Mouse (Mus musculus) cerebellum, adult 2 months (tissue): ENCODE measurements at regions not wholly inside any gene's neighbourhood (a gene's known extent, or its start where the extent isn't known, plus 50 kb on each side); places are given as distances from the start of the nearest gene placed in this dataset.

Source experiments
- CTCF ChIP-seq: fragments of 200-500 bp; IDR thresholded peaks from 2 replicates; pipeline ENCODE4 v1.5.1; 2011; ENCODE audit warnings: low read depth, mild to moderate bottlenecking, control low read depth, low read length, moderate library complexity, borderline replicate concordance; ENCODE audit not compliant: insufficient read depth
- POLR2A ChIP-seq: fragments of 200-500 bp; IDR thresholded peaks from 2 replicates; pipeline ENCODE4 v1.6.1; 2011; ENCODE audit warnings: low read length, control low read depth, borderline replicate concordance; ENCODE audit not compliant: insufficient read depth

DNA sequence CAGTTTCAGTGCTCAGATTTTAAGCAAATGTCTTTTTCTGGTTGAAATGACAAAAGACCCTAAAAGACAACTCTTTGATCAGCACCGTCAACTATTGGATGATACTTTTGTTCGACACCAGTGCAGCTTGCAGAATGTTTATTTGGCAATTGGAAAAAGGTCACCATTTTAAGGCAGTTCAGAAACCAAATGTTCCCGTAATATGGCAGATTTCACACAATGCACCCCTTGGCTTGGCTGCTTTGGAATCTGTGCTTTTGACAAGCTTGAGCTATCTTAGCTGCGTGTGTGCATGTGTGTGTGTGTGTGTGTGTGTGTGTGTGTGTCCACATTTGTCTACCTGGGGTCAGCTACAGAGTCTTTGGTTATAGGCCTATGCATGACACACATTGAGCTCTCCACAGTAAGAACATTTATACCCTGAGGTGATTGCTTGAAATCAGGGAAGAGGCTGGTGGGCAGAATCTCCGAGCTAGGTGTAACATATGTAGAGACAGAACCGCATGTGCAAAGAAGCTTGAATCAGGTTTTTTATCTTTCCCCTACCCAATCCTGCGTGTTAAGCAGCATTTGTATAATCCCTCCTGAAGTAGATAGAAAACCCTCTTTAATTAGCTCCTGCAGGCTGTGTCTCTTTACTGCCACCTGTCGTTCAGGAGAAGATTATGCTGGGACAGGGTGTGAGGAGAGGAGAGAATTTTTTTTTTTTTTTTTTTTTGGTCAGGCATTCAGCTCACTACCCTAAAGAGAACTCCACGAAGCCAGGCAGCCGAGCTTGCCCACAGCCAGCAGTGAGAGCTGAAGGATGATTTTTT, 85.1 kb upstream of the Arrdc4 start:
- TF ChIP-seq POLR2A (no peak), CTCF (peak; percentile 41; the same call in 1 of the 2 replicates)
